Mouse (Mus musculus) myocyte (in vitro differentiated cells): ENCODE data around the gene Mrpl52. TPM values are rescaled to one million over a fixed set of nuclear protein-coding genes. Genes with fewer than 3 reads are reported as not detected.
A peak's percentile ranks its signal among the peaks of the same experiment; 100 is the strongest.

Experiments
- H3K27me3 ChIP-seq: one replicate; pipeline ENCODE4 v1.6.1; 2011; ENCODE audit not compliant: control insufficient read depth, insufficient read depth, insufficient read length
- H3K36me3 ChIP-seq: one replicate; pipeline ENCODE4 v1.6.1; 2011; ENCODE audit not compliant: control insufficient read depth, insufficient read depth
- H3K4me2 ChIP-seq: one replicate; pipeline ENCODE4 v1.6.1; 2011; ENCODE audit warnings: low read depth, control low read depth
- H3K4me3 ChIP-seq: one replicate; pipeline ENCODE4 v1.5.1; 2011; ENCODE audit warnings: mild to moderate bottlenecking, control low read depth, moderate library complexity
- H3K79me2 ChIP-seq: one replicate; pipeline ENCODE4 v1.6.1; 2011; ENCODE audit not compliant: control insufficient read depth, insufficient read depth
- H3ac ChIP-seq: one replicate; pipeline ENCODE4 v1.6.1; 2011; ENCODE audit not compliant: control insufficient read depth, insufficient read length
- CEBPB ChIP-seq: IDR thresholded peaks from 2 replicates; pipeline ENCODE4 v1.6.1; 2011; ENCODE audit warnings: mild to moderate bottlenecking, moderate library complexity; ENCODE audit not compliant: poor library complexity, insufficient read depth, severe bottlenecking
- E2F4 ChIP-seq: IDR thresholded peaks from one replicate; pipeline ENCODE4 v1.6.1; 2011; ENCODE audit warnings: mild to moderate bottlenecking, control low read depth, moderate library complexity; ENCODE audit not compliant: insufficient read depth
- MAX ChIP-seq: IDR thresholded peaks from one replicate; pipeline ENCODE4 v1.6.1; 2011; ENCODE audit warnings: low read depth, mild to moderate bottlenecking, control low read depth
- MYOD1 ChIP-seq, 3 experiments: IDR thresholded peaks; one replicate each; pipeline ENCODE4 v1.6.1; 2011; ENCODE audit warnings: control low read depth in 2 of 3, low read depth in 2 of 3, mild to moderate bottlenecking in 2 of 3, moderate library complexity in 1 of 3; ENCODE audit not compliant: insufficient read length in 2 of 3, control insufficient read depth in 1 of 3
- MYOG ChIP-seq, 3 experiments: IDR thresholded peaks; one replicate each; pipeline ENCODE4 v1.6.1; 2011; ENCODE audit warnings: control low read depth in 2 of 3, low read depth in 2 of 3, mild to moderate bottlenecking in 2 of 3; ENCODE audit not compliant: insufficient read length in 2 of 3, control insufficient read depth in 1 of 3, insufficient read depth in 1 of 3
- POLR2A ChIP-seq: IDR thresholded peaks from one replicate; pipeline ENCODE4 v1.6.1; 2011; ENCODE audit warnings: low read depth, mild to moderate bottlenecking, control low read depth, moderate library complexity; ENCODE audit not compliant: insufficient read length
- POLR2AphosphoS2 ChIP-seq: IDR thresholded peaks from one replicate; pipeline ENCODE4 v1.6.1; 2011; ENCODE audit warnings: low read depth, control low read depth; ENCODE audit not compliant: insufficient read length
- REST ChIP-seq: IDR thresholded peaks from one replicate; pipeline ENCODE4 v1.6.1; 2011; ENCODE audit warnings: mild to moderate bottlenecking, control low read depth, moderate library complexity; ENCODE audit not compliant: insufficient read depth, insufficient read length
- SRF ChIP-seq: IDR thresholded peaks from one replicate; pipeline ENCODE4 v1.6.1; 2011; ENCODE audit warnings: low read depth; ENCODE audit not compliant: control insufficient read depth, insufficient read length
- TCF12 ChIP-seq: IDR thresholded peaks from one replicate; pipeline ENCODE4 v1.6.1; 2011; ENCODE audit warnings: mild to moderate bottlenecking, control low read depth; ENCODE audit not compliant: poor library complexity, insufficient read depth, severe bottlenecking
- TCF3 ChIP-seq: IDR thresholded peaks from one replicate; pipeline ENCODE4 v1.6.1; 2011; ENCODE audit warnings: low read depth, control low read depth; ENCODE audit not compliant: insufficient read length
- USF1 ChIP-seq: IDR thresholded peaks from one replicate; pipeline ENCODE4 v1.6.1; 2011; ENCODE audit warnings: low read depth, mild to moderate bottlenecking, control low read depth, moderate library complexity
- polyA plus RNA-seq: library from polyadenylated mRNA; unstranded; fragments of >200 nt; fragmentation: generic; extraction: Trizol; gene quantifications from one replicate; pipeline ENCODE4 v1.2.1, GENCODE M21; 2012; ENCODE audit warnings: missing spikeins

Gene Mrpl52
- polyA plus RNA-seq, 1 experiment: 483 TPM

GRCm38 (mm10) chr14:54432837-54433830 lies 6.4 kb downstream of the Mrpl52 start:
- Histone ChIP-seq H3K36me3 (no peaks in the 10 kb centered on the region), H3K27me3 (no peaks in the 10 kb centered on the region)
- TF ChIP-seq MYOD1 (IDR thresholded peaks at IDR 0.05; ENCODE audit: control insufficient read depth in 1 of 3, insufficient read length in 2 of 3, low read depth in 2 of 3) (peak in 2 of 3 experiments; percentile 8 to 55), USF1 (no peak), REST (no peak), MAX (no peak), TCF3 (no peak), CEBPB (no peak), MYOG (IDR thresholded peaks at IDR 0.05; ENCODE audit: control insufficient read depth in 1 of 3, insufficient read depth in 1 of 3, insufficient read length in 2 of 3, low read depth in 2 of 3) (peak in 1 of 3 experiments; percentile 74), TCF12 (peak; percentile 6), POLR2AphosphoS2 (peak; percentile 72), E2F4 (no peak), SRF (no peak), POLR2A (peak; percentile 58)

GRCm38 (mm10) chr14:54433941-54434531 lies 7.3 kb downstream of the Mrpl52 start:
- H3K4me2 ChIP-seq: peak overlapping the region; percentile 85
- no peaks in the 10 kb centered on the region for H3K27me3 ChIP-seq
- H3K4me3 ChIP-seq: peak overlapping the region; percentile 90
- H3K79me2 ChIP-seq: peaks cover 52% of the 10 kb centered on the region
- peaks cover 6% of the 10 kb centered on the region for H3K36me3 ChIP-seq
- no peak overlapping the region for H3ac ChIP-seq
- no peak for TF ChIP-seq TCF12
- TF ChIP-seq CEBPB: 0 out of 2 replicates have a peak, but pooled peaks have one; percentile 32
- no peak for TF ChIP-seq MYOG (IDR thresholded peaks at IDR 0.05; ENCODE audit: control insufficient read depth in 1 of 3, insufficient read depth in 1 of 3, insufficient read length in 2 of 3, low read depth in 2 of 3)
- TF ChIP-seq USF1: no peak
- TF ChIP-seq SRF: no peak
- no peak for TF ChIP-seq POLR2A
- no peak for TF ChIP-seq E2F4
- no peak for TF ChIP-seq MYOD1 (IDR thresholded peaks at IDR 0.05; ENCODE audit: control insufficient read depth in 1 of 3, insufficient read length in 2 of 3, low read depth in 2 of 3)

More at GRCm38 (mm10) chr14:54432837-54433830, 6.4 kb downstream of the Mrpl52 start:
- Histone ChIP-seq H3K4me2 (peak overlapping the region; percentile 85), H3K79me2 (peaks cover 56% of the 10 kb centered on the region), H3ac (peak overlapping the region; percentile 79), H3K4me3 (peak overlapping the region; percentile 90)

GRCm38 (mm10) chr14:54435194-54435918 lies 8.6 kb downstream of the Mrpl52 start:
- no peak overlapping the region for H3ac ChIP-seq
- TF ChIP-seq MYOD1 (IDR thresholded peaks at IDR 0.05; ENCODE audit: control insufficient read depth in 1 of 3, insufficient read length in 2 of 3, low read depth in 2 of 3): no peak
- TF ChIP-seq SRF: no peak
- no peak for TF ChIP-seq TCF12
- TF ChIP-seq E2F4: no peak
- no peak for TF ChIP-seq MAX
- peaks cover 17% of the 10 kb centered on the region for H3K36me3 ChIP-seq
- H3K4me2 ChIP-seq: peak overlapping the region; percentile 44
- no peak overlapping the region for H3K4me3 ChIP-seq
- no peaks in the 10 kb centered on the region for H3K27me3 ChIP-seq
- H3K79me2 ChIP-seq: peaks cover 52% of the 10 kb centered on the region

- TF ChIP-seq MAX (no peak), TCF3 (no peak), CEBPB (no peak), E2F4 (no peak), REST (no peak), SRF (no peak), MYOD1 (IDR thresholded peaks at IDR 0.05; ENCODE audit: control insufficient read depth in 1 of 3, insufficient read length in 2 of 3, low read depth in 2 of 3) (no peak), MYOG (IDR thresholded peaks at IDR 0.05; ENCODE audit: control insufficient read depth in 1 of 3, insufficient read depth in 1 of 3, insufficient read length in 2 of 3, low read depth in 2 of 3) (no peak), USF1 (no peak), POLR2AphosphoS2 (no peak), TCF12 (no peak), POLR2A (no peak)
- H3ac ChIP-seq: no peak overlapping the region
- H3K79me2 ChIP-seq: peaks cover 22% of the 10 kb centered on the region
- H3K4me3 ChIP-seq: no peak overlapping the region
- no peaks in the 10 kb centered on the region for H3K27me3 ChIP-seq
- H3K4me2 ChIP-seq: no peak overlapping the region
- H3K36me3 ChIP-seq: peaks cover 17% of the 10 kb centered on the region
These were observed 12.4 kb downstream of the Mrpl52 start for GRCm38 (mm10) chr14:54439155-54439554.
